Mouse (Mus musculus) right cerebral cortex, adult 2 months (tissue): ENCODE measurements around the gene Nr1d1.

Experiments
- DNase-seq, 2 experiments: peaks; one replicate each; pipeline ENCODE4 v3.0.0; 2021 to 2022; ENCODE audit warnings: low spot score in 2 of 2

Gene Nr1d1

GRCm38 (mm10) chr11:98788139-98788538 is 13.0 kb upstream of the Nr1d1 start:
- no peak for DNase-seq

- DNase-seq, result no peak
Observed at GRCm38 (mm10) chr11:98787691-98788090, 12.6 kb upstream of the Nr1d1 start.

GRCm38 (mm10) chr11:98787229-98787628 is 12.1 kb upstream of the Nr1d1 start:
- DNase-seq, result no peak

GRCm38 (mm10) chr11:98786359-98787214 is 11.5 kb upstream of the Nr1d1 start:
- peak; percentile 96 to 99 for DNase-seq

- DNase-seq, result peak; percentile 81 to 87
Observed at GRCm38 (mm10) chr11:98785772-98786281, 10.7 kb upstream of the Nr1d1 start.

- no peak for DNase-seq
Observed at GRCm38 (mm10) chr11:98785214-98785613, 10.1 kb upstream of the Nr1d1 start.

GRCm38 (mm10) chr11:98784139-98784538 is 9.0 kb upstream of the Nr1d1 start:
- DNase-seq, result no peak

- DNase-seq, result peak; percentile 98 to 99
Observed at GRCm38 (mm10) chr11:98783236-98783696, 8.1 kb upstream of the Nr1d1 start.

GRCm38 (mm10) chr11:98782651-98783235 is 7.6 kb upstream of the Nr1d1 start:
- DNase-seq, result peak in 1 of 2 experiments; percentile 48

- peak; percentile 82 to 85 for DNase-seq
Observed at GRCm38 (mm10) chr11:98781851-98782512, 6.8 kb upstream of the Nr1d1 start.

- DNase-seq, result no peak
Observed at GRCm38 (mm10) chr11:98777888-98778287, 2.8 kb upstream of the Nr1d1 start.

- DNase-seq, result no peak
Observed at GRCm38 (mm10) chr11:98776843-98777590, 1.9 kb upstream of the Nr1d1 start.

GRCm38 (mm10) chr11:98776052-98776764 is 1.1 kb upstream of the Nr1d1 start:
- DNase-seq, result no peak

GRCm38 (mm10) chr11:98775348-98776051 is 367 bp upstream of the Nr1d1 start:
- DNase-seq, result peak; percentile 100

GRCm38 (mm10) chr11:98773635-98774295 is 1.4 kb downstream of the Nr1d1 start:
- DNase-seq, result peak; percentile 99 to 100

- DNase-seq, result peak; percentile 39 to 52
Observed at GRCm38 (mm10) chr11:98772667-98773171, 2.4 kb downstream of the Nr1d1 start.

- DNase-seq, result peak in 1 of 2 experiments; percentile 47
Observed at GRCm38 (mm10) chr11:98771844-98772525, 3.1 kb downstream of the Nr1d1 start.

GRCm38 (mm10) chr11:98771131-98771530 is 4.0 kb downstream of the Nr1d1 start:
- peak in 1 of 2 experiments; percentile 34 for DNase-seq
